Mouse (Mus musculus) liver, embryonic 14.5 days (tissue): ENCODE data around the gene Fcgbp. TPM values are rescaled to one million over a fixed set of nuclear protein-coding genes. Genes with fewer than 3 reads are reported as not detected.

Source experiments
- ATAC-seq: fragments of 200-750 bp; cut with Nextera tagmentation; 2 replicates; pipeline ENCODE4 v1.8.0; 2017; ENCODE audit warnings: moderate number of reproducible peaks, mild to moderate bottlenecking, moderate library complexity; ENCODE audit not compliant: insufficient read depth
- DNase-seq, 3 experiments: peaks; one replicate each; pipeline ENCODE4 v3.0.0-alpha.2; 2012 to 2013; ENCODE audit warnings: low read depth in 3 of 3, low spot score in 3 of 3
- H3K27ac ChIP-seq: fragments of 300-500 bp; sonication (generic); 2 replicates; pipeline ENCODE4 v1.5.1; 2014; ENCODE audit warnings: moderate library complexity, mild to moderate bottlenecking, control low read depth, inconsistent platforms
- H3K27me3 ChIP-seq: fragments of 300-500 bp; sonication (generic); 2 replicates; pipeline ENCODE4 v1.6.1; 2014; ENCODE audit warnings: mild to moderate bottlenecking, low read length, moderate library complexity; ENCODE audit not compliant: control insufficient read depth, insufficient read depth
- H3K36me3 ChIP-seq: fragments of 300-500 bp; sonication (generic); replicated peaks from 2 replicates; pipeline ENCODE4 v1.6.1; 2014; ENCODE audit warnings: low read depth; ENCODE audit not compliant: control insufficient read depth, insufficient read depth
- H3K4me1 ChIP-seq, 2 experiments: fragments of 200-500 bp in 1 of 2; fragments of 300-500 bp in 1 of 2; sonication (generic) in 1 of 2; replicated peaks; 2 replicates each; pipeline ENCODE4 v1.6.1; 2012 to 2014; ENCODE audit warnings: antibody characterized with exemption in 1 of 2, inconsistent platforms in 1 of 2, low read length in 1 of 2; ENCODE audit not compliant: control insufficient read depth in 2 of 2, insufficient read depth in 2 of 2
- H3K4me2 ChIP-seq: fragments of 300-500 bp; sonication (generic); 2 replicates; pipeline ENCODE4 v1.6.1; 2014; ENCODE audit warnings: low read depth, mild to moderate bottlenecking, control low read depth, moderate library complexity
- H3K4me3 ChIP-seq, 2 experiments: fragments of 200-500 bp in 1 of 2; fragments of 300-500 bp in 1 of 2; sonication (generic) in 1 of 2; 2 replicates each; pipeline ENCODE4 v1.5.1; 2012 to 2014; ENCODE audit warnings: low read depth in 2 of 2, low read length in 2 of 2, mild to moderate bottlenecking in 2 of 2, control low read depth in 1 of 2, inconsistent platforms in 1 of 2, moderate library complexity in 1 of 2; ENCODE audit not compliant: insufficient read depth in 1 of 2
- H3K9ac ChIP-seq: fragments of 300-500 bp; sonication (generic); replicated peaks from 2 replicates; pipeline ENCODE4 v1.6.1; 2014; ENCODE audit warnings: mild to moderate bottlenecking, control low read depth, moderate library complexity
- H3K9me3 ChIP-seq: fragments of 300-500 bp; sonication (generic); 2 replicates; pipeline ENCODE4 v1.6.1; 2016; ENCODE audit warnings: low read length, mixed read lengths; ENCODE audit not compliant: control insufficient read depth
- CTCF ChIP-seq: IDR thresholded peaks from 2 replicates; pipeline ENCODE4 v1.5.1; 2016; ENCODE audit warnings: antibody characterized with exemption, low read depth, control low read depth
- EP300 ChIP-seq: IDR thresholded peaks from 2 replicates; pipeline ENCODE4 v1.6.1; 2016; ENCODE audit warnings: antibody characterized with exemption, low read depth
- WGBS: fragments of 180-500 bp; shearing (Covaris S2); extraction: QIAGEN DNeasy Blood & Tissue Kit; methylation state at CpG from one replicate; pipeline ENCODE4 v1.1.7; 2014; ENCODE audit not compliant: insufficient replicate concordance; 5-methylcytosine and 5-hydroxymethylcytosine counted together
- polyA plus RNA-seq, 2 experiments: library from polyadenylated mRNA; depleted of rRNA in 1 of 2; stranded (reverse) in 1 of 2; unstranded in 1 of 2; fragments of >200 nt; fragmentation: Nextera tagmentation in 1 of 2; extraction: Ambion mirVana in 1 of 2; gene quantifications; 2 replicates each; pipeline versions ENCODE4 v1.2.1 to v1.2.3; 2012 to 2014

Gene Fcgbp
- polyA plus RNA-seq, 2 experiments: not detected

- no peak overlapping the region for H3K9ac ChIP-seq
- TF ChIP-seq EP300: no peak
- no peak for TF ChIP-seq CTCF
- H3K36me3 ChIP-seq: no peaks in the 10 kb centered on the region
- H3K27ac ChIP-seq: no peak overlapping the region
- no peak overlapping the region for H3K4me2 ChIP-seq
- DNase-seq: no peak
- H3K27me3 ChIP-seq: no peaks in the 10 kb centered on the region
- H3K4me1 ChIP-seq: no peaks in the 10 kb centered on the region
- H3K4me3 ChIP-seq: no peak overlapping the region
- 7% methylated on average over 23 of the region's 23 CpGs for WGBS
- no peaks in the 10 kb centered on the region for H3K9me3 ChIP-seq
- no peak for ATAC-seq
Observed at GRCm38 (mm10) chr7:28104670-28105069, 33.6 kb downstream of the Fcgbp start.

GRCm38 (mm10) chr7:28106241-28106640, 35.2 kb downstream of the Fcgbp start:
- no peaks in the 10 kb centered on the region for H3K36me3 ChIP-seq
- H3K4me3 ChIP-seq: no peak overlapping the region
- H3K9me3 ChIP-seq: no peaks in the 10 kb centered on the region
- DNase-seq (no peak), ATAC-seq (no peak)
- H3K27me3 ChIP-seq: no peaks in the 10 kb centered on the region
- no peaks in the 10 kb centered on the region for H3K4me1 ChIP-seq
- H3K27ac ChIP-seq: no peak overlapping the region
- TF ChIP-seq CTCF (no peak), EP300 (no peak)
- 68% methylated on average over 11 of the region's 11 CpGs for WGBS
- no peak overlapping the region for H3K9ac ChIP-seq
- H3K4me2 ChIP-seq: no peak overlapping the region

- no peaks in the 10 kb centered on the region for H3K36me3 ChIP-seq
- H3K27ac ChIP-seq: no peak overlapping the region
- TF ChIP-seq CTCF (no peak), EP300 (no peak)
- H3K9me3 ChIP-seq: no peaks in the 10 kb centered on the region
- no peaks in the 10 kb centered on the region for H3K4me1 ChIP-seq
- H3K4me3 ChIP-seq: no peak overlapping the region
- H3K4me2 ChIP-seq: no peak overlapping the region
- no peaks in the 10 kb centered on the region for H3K27me3 ChIP-seq
- no peak for DNase-seq
- H3K9ac ChIP-seq: no peak overlapping the region
- ATAC-seq: no peak
- 47% methylated on average over 2 of the region's 2 CpGs for WGBS
Observed at GRCm38 (mm10) chr7:28114648-28115047, 43.6 kb downstream of the Fcgbp start.

GRCm38 (mm10) chr7:28129166-28129565, 58.1 kb downstream of the Fcgbp start, which contains the start of gene 9530053A07Rik:
9530053A07Rik (plus strand) TSS chr7:28129466.
- Histone ChIP-seq H3K4me3 (no peak within 1 kb of the TSS), H3K9me3 (no peaks in the 10 kb centered on the region), H3K36me3 (no peaks in the 10 kb centered on the region)

GRCm38 (mm10) chr7:28137613-28138012, 66.6 kb downstream of the Fcgbp start:
- no peak overlapping the region for H3K9ac ChIP-seq
- DNase-seq: peak in 2 of 3 experiments; percentile 4 to 6
- H3K9me3 ChIP-seq: no peaks in the 10 kb centered on the region
- no peak overlapping the region for H3K4me3 ChIP-seq
- H3K27ac ChIP-seq: no peak overlapping the region
- WGBS: 39% methylated on average over 5 of the region's 5 CpGs
- ATAC-seq: no peak
- no peak overlapping the region for H3K4me2 ChIP-seq
- no peaks in the 10 kb centered on the region for H3K27me3 ChIP-seq
- H3K36me3 ChIP-seq: no peaks in the 10 kb centered on the region
- H3K4me1 ChIP-seq: no peaks in the 10 kb centered on the region
- peak; percentile 53 for TF ChIP-seq CTCF
- TF ChIP-seq EP300: no peak

More at GRCm38 (mm10) chr7:28129166-28129565, 58.1 kb downstream of the Fcgbp start, which contains the start of gene 9530053A07Rik:
- H3K9ac ChIP-seq: no peak within 1 kb of the TSS
- DNase-seq (no peak), ATAC-seq (no peak)
- H3K27me3 ChIP-seq: no peaks in the 10 kb centered on the region
- no peak within 1 kb of the TSS for H3K4me2 ChIP-seq
- H3K4me1 ChIP-seq: no peaks in the 10 kb centered on the region
- WGBS: 54% methylated on average over 5 of the region's 5 CpGs
- TF ChIP-seq CTCF: no peak
- no peak for TF ChIP-seq EP300
- no peak within 1 kb of the TSS for H3K27ac ChIP-seq
